Mouse (Mus musculus): ENCODE results near the gene Klrb1c. TPM values are rescaled to one million over a fixed set of nuclear protein-coding genes. Genes with fewer than 3 reads are reported as not detected.
"Not testable (repeated sequence)": the region's sequence is repeated elsewhere in the genome, so short reads cannot be mapped to it uniquely, and the experiment has no call there.

The Klrb1c gene
- polyA plus RNA-seq, 1 experiment, result 0.04 TPM

DNA sequence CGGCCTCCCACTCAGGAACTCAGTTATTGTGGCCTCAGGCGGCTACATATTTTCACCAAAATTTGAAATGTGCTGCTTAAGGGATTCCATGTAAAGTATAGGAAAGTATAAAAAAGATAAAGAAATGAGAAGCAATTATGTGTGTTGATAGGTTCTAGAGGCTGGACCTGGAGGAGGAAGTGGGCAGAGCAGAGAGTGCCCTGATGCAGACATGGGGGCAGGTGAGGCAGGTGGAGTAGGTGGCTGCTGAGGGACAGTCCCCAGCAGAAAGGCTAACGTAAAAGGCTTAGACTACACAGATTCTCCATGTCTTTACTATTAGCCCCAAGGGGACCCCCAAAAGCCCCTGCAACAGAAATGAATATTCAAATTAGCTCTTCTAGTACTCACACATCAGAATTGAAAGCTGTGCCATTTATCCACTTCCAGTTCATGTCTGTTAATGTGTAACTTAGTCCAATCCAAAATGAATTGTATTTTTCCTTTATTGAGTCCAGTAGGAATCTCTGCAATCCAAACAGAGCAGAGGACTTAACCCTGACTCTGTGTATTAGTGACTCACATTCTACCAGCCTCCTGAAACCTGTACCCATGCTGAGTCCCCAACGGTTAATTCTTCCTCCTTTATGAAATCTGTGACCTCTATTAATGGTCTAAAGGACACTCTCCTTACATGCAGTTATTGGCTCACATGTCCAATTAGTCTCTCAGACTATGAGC is 29.2 kb upstream of the Klrb1c start:
- Histone ChIP-seq H3K4me3 (ENCODE audit: insufficient read depth, low read length) (no peak overlapping the region), H3K27ac (ENCODE audit: insufficient read depth, low read length) (no peak overlapping the region), H3K4me1 (ENCODE audit: control insufficient read depth, insufficient read depth, low read length) (no peaks in the 10 kb centered on the region)
- no peak for TF ChIP-seq POLR2A (IDR thresholded peaks at IDR 0.05; ENCODE audit: extremely low read depth, insufficient read depth, low read length)
- no peak for TF ChIP-seq CTCF (IDR thresholded peaks at IDR 0.05; ENCODE audit: extremely low read depth, insufficient read depth, low read length)

DNA sequence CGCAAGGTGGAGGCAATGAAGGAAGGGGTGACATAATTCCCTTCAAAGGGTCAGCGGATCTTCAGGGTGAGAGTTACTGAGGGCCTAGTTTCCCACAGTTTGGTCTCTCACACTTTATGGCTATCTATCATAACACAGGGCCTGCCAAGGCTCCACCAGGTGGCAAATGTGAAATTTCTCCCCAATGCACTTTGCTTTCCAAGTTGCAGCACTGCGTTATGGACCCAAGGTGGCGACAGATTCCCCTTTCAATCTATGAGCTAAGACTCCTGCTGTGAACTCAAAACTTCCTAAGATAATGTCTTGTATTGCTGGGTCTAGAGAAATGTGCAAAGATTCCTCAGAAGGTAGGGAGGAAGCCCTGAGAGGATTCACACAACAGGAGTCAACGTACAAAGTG is 19.5 kb upstream of the Klrb1c start:
- TF ChIP-seq CTCF (IDR thresholded peaks at IDR 0.05; ENCODE audit: extremely low read depth, insufficient read depth, low read length), result peak; percentile 55
- TF ChIP-seq POLR2A (IDR thresholded peaks at IDR 0.05; ENCODE audit: extremely low read depth, insufficient read depth, low read length), result no peak
- Histone ChIP-seq H3K4me3 (ENCODE audit: insufficient read depth, low read length) (no peak overlapping the region), H3K4me1 (ENCODE audit: control insufficient read depth, insufficient read depth, low read length) (no peaks in the 10 kb centered on the region), H3K27ac (ENCODE audit: insufficient read depth, low read length) (no peak overlapping the region)

DNA sequence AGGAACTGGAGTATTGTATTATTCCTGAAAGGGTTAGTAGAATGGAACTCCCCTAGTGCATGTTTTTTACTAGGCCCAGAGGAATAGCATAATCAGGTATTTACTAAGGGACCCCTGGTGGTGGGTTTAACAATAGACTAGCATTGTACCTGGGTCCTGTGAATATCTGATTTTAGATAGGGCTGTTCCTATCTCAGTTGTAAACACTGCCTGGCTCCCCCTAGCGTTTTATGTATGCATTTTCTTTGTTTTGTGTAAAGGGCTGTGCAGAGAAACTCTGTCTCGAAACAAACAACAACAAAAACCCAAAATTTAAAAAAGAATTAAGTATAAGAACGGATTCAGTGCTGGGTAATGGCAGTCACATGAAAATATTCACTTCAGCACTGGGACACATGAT is 18.0 kb upstream of the Klrb1c start:
- TF ChIP-seq CTCF (IDR thresholded peaks at IDR 0.05; ENCODE audit: extremely low read depth, insufficient read depth, low read length), result no peak
- no peak for TF ChIP-seq POLR2A (IDR thresholded peaks at IDR 0.05; ENCODE audit: extremely low read depth, insufficient read depth, low read length)

DNA sequence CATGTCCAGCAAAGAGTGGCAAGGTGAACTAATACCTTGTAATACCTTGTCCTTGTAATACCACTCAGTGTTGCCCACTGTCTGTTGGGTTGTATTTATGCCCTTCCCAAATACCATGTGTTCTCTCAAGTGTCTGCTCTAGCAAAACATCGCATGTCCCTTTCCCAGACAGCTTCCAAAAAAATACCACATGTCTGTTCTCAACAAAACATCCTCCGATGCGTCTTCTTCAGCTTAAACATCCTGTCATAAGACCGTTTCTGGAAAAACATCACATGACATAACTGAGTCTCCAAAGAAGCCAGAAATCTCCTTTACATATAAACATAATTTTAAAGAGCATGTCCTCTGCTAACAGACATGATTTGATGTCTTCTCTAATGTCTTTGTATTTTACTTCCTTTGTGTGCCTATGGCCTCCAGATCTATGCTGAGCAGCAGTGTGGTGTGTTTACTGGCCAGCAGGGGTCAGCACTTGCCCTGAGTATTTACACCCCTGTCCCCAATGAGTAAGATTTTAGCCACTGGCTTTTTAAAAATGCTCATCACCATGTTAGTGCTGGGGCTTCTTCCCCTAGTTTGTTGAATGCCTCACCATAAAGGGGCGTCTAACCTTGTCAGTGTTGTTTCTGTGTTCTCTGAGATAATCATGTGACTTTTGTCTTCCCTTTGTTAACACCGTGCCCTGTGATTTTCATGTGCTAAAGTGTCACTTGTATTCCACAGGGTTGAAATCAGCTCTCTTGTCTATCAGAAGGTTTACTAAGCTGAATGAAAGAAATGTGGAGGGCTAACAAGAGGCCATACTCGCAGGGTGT is 16.0 kb upstream of the Klrb1c start:
- peak; percentile 41 for TF ChIP-seq CTCF (IDR thresholded peaks at IDR 0.05; ENCODE audit: extremely low read depth, insufficient read depth, low read length)
- H3K27ac ChIP-seq (ENCODE audit: insufficient read depth, low read length); H3K4me1 ChIP-seq (ENCODE audit: control insufficient read depth, insufficient read depth, low read length); H3K4me3 ChIP-seq (ENCODE audit: insufficient read depth, low read length): not testable (repeated sequence)

More for the DNA sequence above, 18.0 kb upstream of the Klrb1c start:
- Histone ChIP-seq H3K27ac (ENCODE audit: insufficient read depth, low read length) (no peak overlapping the region), H3K4me3 (ENCODE audit: insufficient read depth, low read length) (no peak overlapping the region), H3K4me1 (ENCODE audit: control insufficient read depth, insufficient read depth, low read length) (no peaks in the 10 kb centered on the region)

DNA sequence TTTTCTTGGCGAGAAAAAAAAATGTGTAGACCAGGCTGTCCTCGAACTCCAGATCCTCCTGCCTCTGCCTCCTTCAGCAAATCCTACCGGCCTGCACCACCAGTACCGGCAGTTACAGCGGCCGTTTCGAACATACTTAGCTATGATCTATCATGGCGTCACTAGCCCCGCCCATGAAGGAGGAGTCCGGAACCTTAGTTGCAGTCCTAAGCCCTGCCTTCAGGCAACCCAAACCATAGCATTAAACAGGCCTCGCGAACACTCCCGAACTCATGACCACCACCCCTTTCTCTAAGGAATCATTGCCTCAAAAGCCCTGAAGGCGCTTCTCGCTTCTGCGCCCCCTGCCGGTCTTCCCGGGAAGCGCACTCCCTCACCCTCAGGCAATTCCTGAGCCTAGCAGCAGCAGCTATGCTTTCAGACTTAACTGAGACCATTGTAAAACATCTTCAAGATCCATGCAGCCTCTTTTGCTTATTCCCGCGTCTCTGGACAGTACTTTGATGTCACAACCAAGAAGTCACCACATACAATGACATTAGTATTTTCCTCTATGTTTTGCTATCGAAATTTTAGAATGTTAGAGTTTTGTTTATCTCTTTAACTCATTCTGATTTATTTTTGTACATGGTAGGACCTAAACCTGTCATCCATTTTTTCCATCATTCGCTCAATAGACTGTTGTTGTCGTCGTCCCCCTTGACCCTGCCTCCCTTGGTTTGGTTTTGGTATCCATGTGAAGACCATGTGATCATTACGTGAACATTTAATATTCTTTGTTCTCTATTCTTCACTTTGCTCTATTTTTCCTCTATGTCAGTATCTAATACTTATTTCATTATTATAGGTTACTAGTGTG is 14.2 kb upstream of the Klrb1c start:
- H3K4me1 ChIP-seq (ENCODE audit: control insufficient read depth, insufficient read depth, low read length), result no peaks in the 10 kb centered on the region
- peak; percentile 92 for TF ChIP-seq CTCF (IDR thresholded peaks at IDR 0.05; ENCODE audit: extremely low read depth, insufficient read depth, low read length)
- TF ChIP-seq POLR2A (IDR thresholded peaks at IDR 0.05; ENCODE audit: extremely low read depth, insufficient read depth, low read length), result no peak
- no peak overlapping the region for H3K27ac ChIP-seq (ENCODE audit: insufficient read depth, low read length)

DNA sequence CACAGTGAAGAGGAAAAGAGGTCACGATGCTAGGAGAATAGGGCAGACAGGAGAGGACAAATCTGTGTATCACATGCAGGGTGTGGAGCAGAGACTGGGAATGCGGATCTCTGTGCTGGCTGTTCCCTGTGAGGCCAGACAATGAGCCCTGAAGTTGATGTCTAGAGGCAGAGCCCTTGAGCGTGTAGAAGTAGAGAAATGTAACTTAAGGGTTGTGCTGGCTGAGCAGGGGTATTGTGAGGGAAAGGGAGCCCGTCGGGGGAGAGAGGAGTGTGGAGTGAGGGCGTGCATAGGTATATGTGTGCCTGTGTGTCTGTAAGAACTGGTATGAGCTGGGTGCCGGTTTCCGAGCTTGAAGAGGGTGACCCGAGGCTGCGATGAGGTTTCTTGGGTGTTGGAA is 13.5 kb upstream of the Klrb1c start:
- Histone ChIP-seq H3K27ac (ENCODE audit: insufficient read depth, low read length) (peak overlapping the region; percentile 1; the same call in 1 of the 2 replicates), H3K4me1 (ENCODE audit: control insufficient read depth, insufficient read depth, low read length) (no peaks in the 10 kb centered on the region), H3K4me3 (ENCODE audit: insufficient read depth, low read length) (peak overlapping the region; percentile 45)
- no peak for TF ChIP-seq CTCF (IDR thresholded peaks at IDR 0.05; ENCODE audit: extremely low read depth, insufficient read depth, low read length)
- no peak for TF ChIP-seq POLR2A (IDR thresholded peaks at IDR 0.05; ENCODE audit: extremely low read depth, insufficient read depth, low read length)

More for the DNA sequence above, 14.2 kb upstream of the Klrb1c start:
- peak overlapping the region; percentile 45 for H3K4me3 ChIP-seq (ENCODE audit: insufficient read depth, low read length)

DNA sequence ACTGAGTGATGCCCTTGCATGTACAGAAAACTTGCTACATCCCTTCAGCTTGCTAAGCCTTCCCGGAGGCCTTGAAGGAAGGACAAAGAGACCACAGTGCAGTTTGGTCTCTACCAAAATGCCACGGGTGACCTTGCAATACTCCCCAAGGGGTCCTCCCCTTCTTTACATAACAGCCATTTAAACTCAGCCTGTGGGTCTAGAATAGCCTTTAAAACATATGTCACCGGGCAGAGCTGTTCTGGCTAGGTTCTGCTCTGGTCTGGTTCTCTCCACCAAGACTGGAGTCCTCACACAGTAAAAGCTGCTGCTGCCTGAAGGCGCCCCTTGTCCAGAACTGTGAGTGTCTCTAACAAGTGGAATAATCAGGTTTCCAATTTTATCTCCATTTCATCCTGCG is 11.7 kb upstream of the Klrb1c start:
- not testable (repeated sequence) for H3K27ac ChIP-seq (ENCODE audit: insufficient read depth, low read length); H3K4me1 ChIP-seq (ENCODE audit: control insufficient read depth, insufficient read depth, low read length); H3K4me3 ChIP-seq (ENCODE audit: insufficient read depth, low read length)

DNA sequence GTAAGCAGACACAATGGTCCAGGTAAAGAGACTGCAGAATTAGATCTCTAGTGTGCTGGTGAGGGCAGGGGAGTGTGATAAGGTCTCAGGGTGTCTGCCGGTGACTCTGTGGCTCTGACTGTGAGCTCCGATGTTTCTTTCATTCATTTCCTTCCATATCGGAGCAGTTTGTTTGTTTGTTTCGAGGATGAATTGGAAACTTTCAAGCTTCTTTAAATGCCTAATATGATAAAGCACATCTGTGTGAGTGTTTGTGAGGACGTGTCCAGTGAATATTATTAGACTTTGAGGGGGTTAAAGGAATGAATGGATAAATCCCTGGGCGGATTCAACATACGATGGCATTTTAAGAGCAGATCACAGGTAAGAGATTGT is 10.9 kb upstream of the Klrb1c start:
- Histone ChIP-seq H3K27ac (ENCODE audit: insufficient read depth, low read length) (no peak overlapping the region), H3K4me3 (ENCODE audit: insufficient read depth, low read length) (peak overlapping the region; percentile 42), H3K4me1 (ENCODE audit: control insufficient read depth, insufficient read depth, low read length) (no peaks in the 10 kb centered on the region)
- no peak for TF ChIP-seq POLR2A (IDR thresholded peaks at IDR 0.05; ENCODE audit: extremely low read depth, insufficient read depth, low read length)
- no peak for TF ChIP-seq CTCF (IDR thresholded peaks at IDR 0.05; ENCODE audit: extremely low read depth, insufficient read depth, low read length)

DNA sequence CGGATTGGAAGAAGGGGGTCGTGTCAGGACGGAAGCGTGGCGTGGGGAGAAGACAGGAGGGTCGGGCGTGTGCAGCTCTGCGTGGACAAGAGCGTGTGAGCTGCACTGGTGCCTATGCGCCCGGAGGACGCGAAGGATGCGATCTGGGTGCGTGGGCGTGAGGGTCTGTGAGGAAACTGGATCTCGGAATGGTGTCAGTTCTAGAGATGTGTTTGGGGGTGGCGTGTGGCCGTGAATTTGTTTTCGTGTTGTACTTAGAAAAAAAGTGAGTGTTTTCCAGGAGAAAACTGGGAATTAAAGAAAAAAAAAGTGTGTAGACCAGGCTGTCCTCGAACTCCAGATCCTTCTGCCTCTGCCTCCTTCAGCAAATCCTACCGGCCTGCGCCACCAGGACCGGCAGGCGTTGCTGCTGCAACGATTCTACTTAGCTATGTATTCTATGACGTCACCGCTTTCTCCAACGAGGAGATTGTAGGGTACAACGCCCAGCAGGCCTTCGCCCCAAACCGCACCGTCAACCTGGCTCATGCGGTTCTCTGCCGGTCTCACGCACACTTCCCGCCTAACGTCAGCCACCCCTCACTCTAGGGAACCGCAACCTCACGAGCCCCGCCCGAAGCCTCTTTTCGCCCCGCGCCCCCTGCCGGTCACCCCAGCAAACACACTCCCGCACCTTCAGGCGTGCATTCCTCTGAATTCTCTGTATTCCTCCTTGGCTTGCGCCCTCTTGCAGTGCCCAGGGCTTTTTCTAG is 10.3 kb upstream of the Klrb1c start:
- Histone ChIP-seq H3K4me3 (ENCODE audit: insufficient read depth, low read length) (peak overlapping the region; percentile 42), H3K27ac (ENCODE audit: insufficient read depth, low read length) (peak overlapping the region; percentile 46)
- not testable (repeated sequence) for H3K4me1 ChIP-seq (ENCODE audit: control insufficient read depth, insufficient read depth, low read length)
- peak; percentile 38; the same call in 1 of the 2 replicates for TF ChIP-seq CTCF (IDR thresholded peaks at IDR 0.05; ENCODE audit: extremely low read depth, insufficient read depth, low read length)

DNA sequence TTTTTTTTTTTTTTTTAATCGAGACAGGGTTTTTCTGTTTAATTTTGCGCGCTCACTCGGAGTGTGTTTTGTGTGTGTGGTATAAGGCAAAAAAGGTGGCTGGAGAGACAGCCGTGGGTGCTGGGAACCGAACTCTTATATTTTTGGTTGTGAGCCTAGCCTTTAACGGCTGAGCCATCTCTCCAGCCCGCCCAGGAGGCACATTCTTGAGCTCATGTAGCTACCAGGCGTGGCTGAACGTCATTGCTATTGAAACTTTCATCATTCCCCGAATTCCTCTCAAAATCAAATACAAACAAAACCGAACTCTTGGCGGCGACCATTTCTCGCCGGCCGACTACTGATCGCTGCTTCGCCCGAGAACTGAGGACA is 9.7 kb upstream of the Klrb1c start:
- not testable (repeated sequence) for H3K4me1 ChIP-seq (ENCODE audit: control insufficient read depth, insufficient read depth, low read length)
- H3K4me3 ChIP-seq (ENCODE audit: insufficient read depth, low read length), result peak overlapping the region; percentile 42
- peak overlapping the region; percentile 46 for H3K27ac ChIP-seq (ENCODE audit: insufficient read depth, low read length)

Data from cortical plate, adult 2 months (tissue).